Mouse (Mus musculus): Measurements from ENCODE around the gene Rnf215. TPM values are rescaled to one million over a fixed set of nuclear protein-coding genes. Genes with fewer than 3 reads are reported as not detected.
"Not testable (repeated sequence)": the region's sequence is repeated elsewhere in the genome, so short reads cannot be mapped to it uniquely, and the experiment has no call there.

The Rnf215 gene
- total RNA-seq (2021) = 1 to 10 TPM; 3.3 to 4.5 TPM
- long read RNA-seq, experiment 1, partial matches to known transcripts = 0 of 3 reads
- long read RNA-seq, experiment 1, other reads (novel, unspliced or antisense) = 0 of 3 reads
- long read RNA-seq, experiment 2, partial matches to known transcripts = 0 of 3 reads
- long read RNA-seq, experiment 2, other reads (novel, unspliced or antisense) = 1 of 3 reads

DNA sequence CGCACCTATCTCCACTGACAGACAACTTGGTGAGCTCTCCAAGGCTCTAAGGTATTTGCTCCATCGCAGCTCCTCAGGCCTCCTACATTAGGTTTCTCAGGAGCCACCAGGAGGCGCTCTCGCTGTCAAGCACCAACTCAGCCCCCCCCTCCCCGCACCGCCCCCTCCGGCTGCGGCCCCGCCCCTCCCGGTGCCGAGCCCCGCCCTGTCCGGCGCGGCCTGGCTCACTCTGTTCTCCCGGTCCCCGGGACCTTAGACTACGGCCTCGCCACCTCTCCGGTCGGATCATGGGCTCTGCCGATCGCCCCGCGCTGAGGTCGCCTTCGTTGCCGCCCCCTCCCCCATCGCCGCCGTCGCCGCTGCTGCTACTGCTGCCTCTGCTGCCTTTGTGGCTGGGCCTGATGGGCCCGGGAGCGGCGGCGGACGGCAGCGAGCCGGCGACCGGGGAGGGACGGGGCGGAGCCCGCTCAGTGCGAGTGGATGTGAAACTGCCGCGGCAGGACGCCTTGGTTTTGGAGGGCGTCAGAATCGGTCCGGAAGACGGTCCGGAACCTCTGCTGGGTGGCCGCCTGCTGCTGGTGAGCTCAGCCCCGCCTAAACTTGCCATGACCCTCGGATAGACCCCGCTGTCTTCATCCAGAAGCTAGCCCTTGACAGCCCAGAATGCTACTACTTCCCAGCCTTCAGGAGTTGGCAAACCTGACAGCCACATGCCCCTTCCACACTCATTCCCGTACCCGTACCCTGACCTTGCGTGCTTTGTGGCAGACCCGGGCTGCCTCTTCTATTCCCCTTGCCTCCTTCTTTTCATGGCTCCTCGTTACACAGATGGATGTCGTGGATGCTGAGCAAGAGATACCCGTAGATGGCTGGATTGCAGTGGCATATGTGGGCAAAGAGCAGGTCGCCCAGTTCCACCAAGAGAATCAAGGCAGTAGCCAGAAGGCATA, at the start of gene Rnf215:
Rnf215 (plus strand) TSS at position 217 of the 950 bp plus-strand sequence.
- DNase-seq (ENCODE audit: low spot score) = peak; percentile 87

DNA sequence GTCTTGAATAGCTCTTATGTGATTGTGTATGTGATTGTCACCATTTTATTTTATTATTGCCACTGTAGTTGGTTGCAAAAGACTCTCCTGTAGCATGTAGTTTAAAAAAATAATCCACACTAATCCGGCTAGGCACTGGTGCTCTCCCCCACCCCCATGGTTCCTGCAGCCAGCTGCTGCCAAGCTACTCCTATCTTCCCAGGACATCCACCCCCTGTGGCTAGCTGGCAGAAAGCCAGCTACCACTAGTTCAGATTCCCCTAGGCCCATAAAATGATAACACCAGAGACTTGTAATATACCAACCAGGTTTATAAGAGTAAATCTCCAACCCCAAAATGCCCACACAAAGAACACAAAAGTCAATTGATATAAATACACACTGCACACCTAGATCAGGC, 48.8 kb upstream of the Rnf215 start:
- DNase-seq (ENCODE audit: low spot score) = no peak

DNA sequence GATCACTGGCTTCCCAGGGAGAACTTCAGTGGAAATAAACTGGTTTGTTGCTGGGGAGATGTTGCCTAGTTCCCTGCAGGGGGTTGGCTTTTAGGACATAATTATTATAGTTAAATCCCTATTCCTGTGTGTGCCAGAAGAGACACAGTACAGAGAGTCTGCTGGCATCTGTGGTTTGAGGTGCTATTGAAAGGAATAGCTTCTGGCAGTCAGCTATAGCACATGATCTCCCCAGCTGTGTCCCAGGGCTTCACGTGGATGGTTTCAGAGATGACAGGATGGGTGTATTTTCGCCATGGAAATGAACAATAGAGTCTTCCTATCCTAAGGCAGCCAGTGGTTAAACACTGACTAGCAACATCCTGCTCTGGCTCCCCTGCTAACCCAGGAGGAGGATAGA, 47.7 kb upstream of the Rnf215 start:
- no peak for DNase-seq (ENCODE audit: low spot score)

DNA sequence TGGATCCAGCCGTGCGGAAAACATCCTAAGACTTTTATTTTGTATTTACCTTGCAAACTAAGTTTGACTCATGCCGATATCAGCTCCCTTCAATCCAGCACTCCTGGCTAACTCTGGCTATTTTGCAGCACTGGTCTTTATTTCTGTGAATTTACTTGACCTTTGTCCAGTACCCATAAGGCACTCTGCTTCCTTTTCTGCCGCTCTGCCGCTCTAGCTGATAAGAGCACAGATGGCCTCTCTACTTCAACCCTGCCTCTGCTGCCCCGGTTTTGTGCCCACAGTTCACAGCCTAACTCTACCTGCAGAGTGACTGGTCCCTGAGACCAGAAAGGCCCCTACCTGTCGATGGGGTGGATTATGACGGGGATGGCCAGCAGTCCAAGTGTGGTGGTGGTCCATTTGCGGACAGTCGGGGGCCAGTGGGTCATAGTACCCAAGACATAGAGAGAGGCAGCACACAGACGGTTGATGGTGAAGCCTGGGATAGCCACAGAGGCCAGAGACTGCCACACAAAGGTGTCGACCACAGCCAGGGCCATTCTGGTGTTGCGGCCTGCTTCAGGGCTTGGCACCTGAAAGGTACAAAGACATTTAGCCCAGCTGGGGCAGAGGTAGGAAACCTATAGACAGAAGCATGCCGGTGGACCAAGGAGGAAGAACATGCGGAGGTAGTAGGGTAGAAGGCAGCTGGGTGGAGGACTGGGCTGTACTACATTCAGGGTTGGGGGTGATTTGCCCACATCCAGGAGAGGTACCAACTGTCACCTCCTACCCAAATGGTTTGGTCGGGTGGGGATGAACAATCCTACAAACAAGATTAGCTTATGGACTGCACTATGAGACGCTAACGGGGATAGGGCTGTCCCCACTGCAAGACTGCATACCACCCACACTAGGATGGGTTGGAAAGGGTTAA, 41.3 kb upstream of the Rnf215 start:
- DNase-seq (ENCODE audit: low spot score) = no peak

DNA sequence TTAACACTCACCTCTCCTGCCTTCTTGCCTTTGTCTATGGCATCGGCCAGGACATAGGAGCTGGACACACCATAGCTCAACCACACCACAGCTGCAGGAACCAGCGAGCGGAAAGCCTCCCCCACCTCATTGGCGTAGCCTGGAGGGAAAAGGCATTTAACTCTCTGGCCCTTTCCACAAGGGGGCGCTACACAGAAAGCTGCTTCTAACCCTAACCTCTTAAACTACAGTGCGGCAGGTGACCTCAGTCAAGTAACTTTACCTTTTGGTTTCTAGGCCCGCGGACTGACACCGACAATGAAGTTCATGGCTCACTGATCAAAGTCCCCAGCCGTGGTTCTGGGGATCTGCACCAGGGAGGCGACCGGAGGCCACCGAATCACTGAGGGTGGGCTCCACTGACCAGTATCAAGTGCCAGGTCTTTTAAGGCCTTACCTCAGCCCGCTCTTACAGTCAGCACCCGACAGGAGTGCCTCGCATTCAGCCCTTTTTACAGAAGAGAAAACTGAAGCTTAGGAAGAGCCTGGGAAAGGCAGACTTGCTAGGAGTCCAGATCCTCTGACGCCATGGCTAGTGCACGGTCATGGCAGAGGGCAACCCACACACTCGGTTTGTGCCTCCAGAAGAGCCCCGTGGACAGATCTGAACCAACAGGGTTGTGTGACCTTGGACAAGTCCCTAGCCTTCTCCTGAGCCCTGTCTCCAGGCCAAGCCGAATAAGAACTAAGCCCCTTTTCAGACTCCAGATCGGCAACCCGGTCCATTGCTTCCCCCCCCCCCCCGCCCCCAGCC, 40.4 kb upstream of the Rnf215 start:
- peak; percentile 68 for DNase-seq (ENCODE audit: low spot score)

DNA sequence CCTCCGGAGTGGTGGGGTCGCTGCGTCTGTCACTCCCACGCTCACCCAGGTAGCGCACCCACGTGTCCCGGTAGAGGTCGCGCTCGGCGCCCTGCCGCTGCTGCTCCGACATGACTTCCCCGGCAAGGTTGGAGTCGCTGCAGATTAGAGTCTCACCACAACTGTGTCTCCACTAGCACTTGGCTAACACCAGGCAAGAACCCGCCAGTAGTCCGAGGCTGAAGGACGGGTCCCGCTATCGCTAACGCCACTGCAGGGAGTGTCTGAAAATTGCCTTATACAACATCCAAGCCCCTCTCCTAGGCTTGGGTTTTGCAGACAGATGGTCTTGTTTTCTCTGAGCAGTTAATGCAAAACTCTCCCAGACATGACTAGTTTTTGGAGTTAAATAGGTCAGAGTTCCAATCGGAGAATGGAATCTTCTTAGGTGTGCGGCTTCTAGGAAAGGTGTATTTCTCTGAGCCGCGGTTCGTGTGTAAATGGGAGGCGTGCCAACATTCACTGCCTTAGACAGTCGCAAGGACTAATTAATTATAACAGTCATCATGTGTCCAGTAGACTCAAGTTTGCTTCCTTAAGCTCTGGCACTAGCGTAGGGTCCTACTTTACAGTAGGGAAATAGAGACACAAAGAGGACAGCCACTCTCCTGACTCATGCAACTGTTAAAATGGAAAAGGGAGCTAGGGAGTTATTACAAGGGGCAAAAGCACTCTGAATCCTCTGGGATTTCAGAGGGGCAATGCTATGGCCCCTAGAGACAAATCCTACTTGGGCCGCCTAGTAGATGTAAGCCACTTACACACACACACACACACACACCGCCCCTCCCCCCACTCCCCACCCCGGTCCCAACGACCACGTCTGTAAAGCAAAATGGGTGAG, 39.6 kb upstream of the Rnf215 start, which contains the start of gene Mtfp1:
Mtfp1 (minus strand) TSS at position 275 of the 883 bp plus-strand sequence.
- peak; percentile 60 for DNase-seq (ENCODE audit: low spot score)

DNA sequence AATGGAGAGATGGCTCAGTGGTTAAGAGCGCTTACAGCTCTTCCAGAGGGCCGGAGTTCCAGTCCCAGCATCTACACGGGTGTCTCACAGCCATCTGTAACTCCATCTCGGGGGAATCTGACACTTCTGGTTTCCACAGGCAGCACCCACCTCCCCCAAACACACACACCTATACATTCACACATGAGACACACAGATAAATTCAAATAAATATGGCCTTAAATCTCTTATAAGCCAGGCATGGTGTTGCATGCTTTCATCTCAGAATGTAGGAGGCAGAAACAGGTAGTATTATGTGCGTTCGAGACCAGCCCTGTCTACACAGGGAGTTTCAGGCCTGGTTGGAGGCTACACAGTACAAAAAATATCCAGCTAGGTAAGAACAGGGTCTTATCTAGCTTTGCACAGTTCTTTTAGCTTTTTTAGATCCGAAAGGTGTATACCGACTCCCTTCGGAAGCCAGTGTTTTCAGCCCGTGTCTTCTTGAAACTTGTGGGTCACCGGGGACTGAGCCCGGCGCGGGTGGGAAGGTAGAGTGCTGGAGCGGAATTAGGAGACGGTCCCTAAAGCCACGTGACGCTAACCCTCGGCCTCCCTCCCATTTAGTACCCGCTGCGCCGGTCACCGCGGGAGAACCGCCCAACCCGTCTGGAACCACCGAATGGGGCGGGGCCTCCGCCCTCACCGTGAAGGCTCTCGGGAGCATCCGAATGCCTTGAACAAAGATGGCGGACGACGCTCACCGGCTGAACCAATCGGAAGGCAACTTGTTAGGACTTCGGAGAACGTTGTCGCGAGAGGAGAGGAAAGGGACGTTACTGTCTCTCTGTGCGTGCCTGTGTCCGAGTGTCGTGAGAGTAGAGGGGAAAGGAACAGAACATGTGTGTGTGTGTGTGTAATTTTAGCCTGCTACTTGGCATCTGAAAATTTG, 38.7 kb upstream of the Rnf215 start:
- DNase-seq (ENCODE audit: low spot score) = peak; percentile 99

DNA sequence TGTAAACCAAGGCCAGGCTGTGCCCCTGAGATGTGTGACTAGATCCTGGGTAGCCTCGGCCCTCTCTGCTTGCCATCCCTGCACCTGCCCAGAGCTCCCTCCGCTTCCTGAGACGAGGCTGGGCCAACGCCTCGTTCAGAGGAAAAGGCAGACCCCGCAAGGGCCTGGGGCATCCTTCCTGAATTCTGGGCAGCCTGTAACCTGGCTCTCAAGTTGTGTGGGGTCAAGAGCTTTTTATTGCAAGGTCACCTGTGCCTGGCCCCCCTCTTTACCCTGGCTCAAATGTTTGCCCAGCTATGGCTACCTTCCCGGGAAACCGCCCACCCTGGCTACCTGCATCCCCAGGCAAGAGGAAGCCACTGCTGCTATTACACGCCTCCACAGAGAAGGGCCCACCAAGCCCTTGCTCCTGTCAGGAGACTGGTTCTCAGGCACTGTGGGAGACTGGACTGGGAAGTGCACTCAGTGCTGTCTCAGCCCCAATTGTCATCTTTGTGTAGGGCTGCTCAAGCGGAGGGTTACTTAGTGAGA, 37.8 kb upstream of the Rnf215 start:
- DNase-seq (ENCODE audit: low spot score) = no peak

DNA sequence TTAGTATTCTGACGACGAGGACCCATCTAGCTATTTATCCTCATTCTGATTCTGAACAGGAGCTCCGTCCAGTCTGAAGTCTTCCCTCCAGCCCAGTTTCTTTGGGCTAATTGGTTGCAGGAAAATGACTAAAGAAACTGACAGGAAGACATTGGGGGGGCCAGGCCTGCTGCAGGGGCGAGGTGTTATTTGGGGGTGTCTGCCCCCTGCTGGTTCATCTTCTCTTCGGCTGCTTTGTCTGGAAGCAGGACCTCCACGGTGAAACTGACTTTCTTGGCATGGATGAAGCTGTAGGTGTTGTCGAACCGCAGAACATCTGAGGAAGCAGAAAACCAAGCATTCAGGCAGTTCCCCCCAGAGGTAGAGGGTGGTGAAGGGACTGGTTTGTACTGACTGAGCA, 36.9 kb upstream of the Rnf215 start:
- no peak for DNase-seq (ENCODE audit: low spot score)

DNA sequence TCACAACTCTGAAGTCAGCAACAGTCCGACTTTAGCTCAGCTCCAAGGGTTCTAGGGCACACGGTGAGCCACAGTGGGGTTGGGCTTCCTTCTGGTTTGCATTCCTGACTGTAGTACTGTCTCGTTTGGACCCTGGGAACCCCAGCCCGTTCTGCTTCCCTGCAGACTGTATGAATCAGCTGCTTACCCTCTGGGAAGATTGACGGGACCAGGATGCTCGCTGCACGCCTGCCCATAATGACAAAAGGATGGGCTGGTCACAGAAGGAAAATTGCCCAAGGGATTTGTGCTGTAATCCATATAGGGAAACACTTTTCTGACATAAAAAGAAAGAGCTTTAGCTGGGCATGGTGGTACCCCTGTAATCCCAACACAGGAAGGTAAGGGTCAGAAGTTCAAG, 36.2 kb upstream of the Rnf215 start:
- no peak for DNase-seq (ENCODE audit: low spot score)

DNA sequence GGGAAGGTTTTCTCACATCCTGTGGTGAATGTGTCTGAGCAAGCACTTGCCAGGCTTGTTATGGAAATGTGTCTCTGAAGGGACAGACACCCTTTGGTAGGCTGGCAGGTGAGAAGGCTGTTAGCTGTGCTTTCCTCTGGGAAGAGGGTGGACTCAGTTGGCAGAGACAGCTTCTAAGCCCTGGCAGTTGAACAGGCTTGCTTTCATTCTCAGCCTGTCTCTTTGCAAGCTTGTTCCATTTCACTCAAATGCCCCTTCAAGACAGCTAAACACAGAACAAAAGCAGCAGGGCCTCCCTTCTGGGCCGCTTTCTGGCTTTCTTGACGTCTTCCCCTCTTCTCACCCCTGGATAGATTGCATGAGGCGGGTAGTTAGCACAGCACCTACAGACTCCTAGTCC, 35.6 kb upstream of the Rnf215 start:
- no peak for DNase-seq (ENCODE audit: low spot score)

DNA sequence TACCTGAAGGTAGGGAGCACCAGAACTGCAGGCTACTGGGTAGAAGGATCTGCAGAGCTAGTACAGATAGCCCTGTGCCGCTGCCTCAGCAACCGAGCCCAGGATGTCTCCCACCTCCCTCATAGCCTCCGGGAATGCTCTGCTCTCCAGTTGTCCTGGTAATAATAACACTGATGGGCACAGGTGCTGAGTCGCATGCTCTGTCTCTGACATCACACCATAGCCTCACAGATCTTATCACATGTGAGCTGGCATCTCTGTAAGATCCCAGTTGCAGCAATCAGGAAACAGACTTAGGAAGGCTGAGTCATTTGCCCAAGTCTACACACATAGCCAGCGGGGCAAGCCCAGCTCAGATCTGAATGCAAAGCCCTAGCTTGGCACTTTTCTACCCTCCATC, 33.2 kb upstream of the Rnf215 start:
- DNase-seq (ENCODE audit: low spot score) = no peak

DNA sequence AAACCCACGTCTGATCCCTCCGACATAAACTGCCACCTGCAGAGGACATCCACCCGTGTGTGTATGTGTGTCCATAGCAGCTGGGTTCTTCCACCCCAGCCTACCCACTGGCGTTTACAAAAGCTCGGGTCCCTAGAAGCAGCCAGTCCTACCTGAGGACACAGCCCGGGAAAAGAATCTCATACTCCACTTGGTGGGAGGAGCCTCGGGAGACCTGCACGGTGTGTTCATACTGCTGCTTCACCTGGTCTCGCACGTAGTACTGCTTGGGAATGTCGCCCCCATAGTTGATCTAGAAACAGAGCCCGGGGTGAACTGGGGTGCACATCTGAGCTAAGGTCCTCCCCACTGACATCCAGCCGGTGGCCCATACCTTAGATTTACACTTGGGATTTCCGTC, 31.5 kb upstream of the Rnf215 start:
- DNase-seq (ENCODE audit: low spot score) = no peak

DNA sequence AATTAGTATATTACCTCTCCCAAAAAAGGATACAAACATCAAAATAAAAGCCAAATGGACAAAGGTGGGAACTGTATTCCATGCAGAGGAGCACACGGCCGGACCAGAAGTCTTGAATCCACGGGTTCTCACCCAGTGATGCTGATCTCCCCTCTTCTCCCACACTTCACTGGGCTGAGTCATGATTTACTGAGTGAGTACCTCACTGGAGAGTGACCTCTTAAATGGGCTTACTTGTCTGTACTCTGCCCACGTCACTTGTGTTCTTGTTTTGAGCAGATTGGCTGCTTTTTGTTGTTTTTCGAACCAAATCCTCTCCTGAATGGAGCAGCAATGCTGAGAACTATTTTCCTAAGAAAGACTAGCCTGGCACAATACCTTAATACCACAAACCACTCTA, 30.0 kb upstream of the Rnf215 start:
- DNase-seq (ENCODE audit: low spot score) = no peak

DNA sequence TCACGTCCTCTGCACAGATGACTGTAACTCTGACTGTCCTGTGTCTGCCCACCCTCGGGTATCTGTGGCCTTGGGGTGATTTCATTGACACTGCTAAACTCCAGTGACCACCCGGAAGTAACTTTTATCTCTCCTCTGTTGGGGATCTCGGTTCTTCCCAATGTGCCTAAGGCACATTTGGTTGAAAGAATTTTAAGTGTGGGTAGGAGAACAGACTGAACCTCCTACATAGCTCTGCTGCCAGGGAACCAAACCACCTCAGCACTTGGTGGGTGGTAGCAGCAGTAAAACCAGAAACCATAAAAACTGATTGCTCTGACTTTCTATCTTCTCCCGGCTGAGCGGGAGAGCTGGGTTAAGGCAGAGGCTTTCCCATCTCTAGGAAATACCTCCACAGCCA, 29.6 kb upstream of the Rnf215 start:
- DNase-seq (ENCODE audit: low spot score) = no peak

DNA sequence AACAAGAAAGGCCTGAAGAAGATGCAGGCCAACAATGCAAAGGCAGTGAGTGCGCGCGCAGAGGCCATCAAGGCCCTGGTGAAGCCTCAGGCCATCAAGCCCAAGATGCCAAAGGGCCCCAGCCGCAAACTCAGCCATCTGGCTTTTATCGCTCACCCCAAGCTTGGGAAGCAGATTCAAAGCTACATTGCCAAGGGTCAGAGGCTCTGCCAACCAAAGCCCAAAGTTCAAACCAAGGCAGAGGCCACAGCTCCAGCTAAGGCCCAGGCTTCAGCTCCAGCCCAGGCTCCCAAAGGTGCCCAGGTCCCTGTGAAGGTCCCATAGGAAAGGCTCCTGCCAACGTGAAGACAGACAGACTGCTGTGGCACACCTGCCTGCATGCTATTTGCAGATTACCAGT, 27.1 kb upstream of the Rnf215 start:
- not testable (repeated sequence) for DNase-seq (ENCODE audit: low spot score)

DNA sequence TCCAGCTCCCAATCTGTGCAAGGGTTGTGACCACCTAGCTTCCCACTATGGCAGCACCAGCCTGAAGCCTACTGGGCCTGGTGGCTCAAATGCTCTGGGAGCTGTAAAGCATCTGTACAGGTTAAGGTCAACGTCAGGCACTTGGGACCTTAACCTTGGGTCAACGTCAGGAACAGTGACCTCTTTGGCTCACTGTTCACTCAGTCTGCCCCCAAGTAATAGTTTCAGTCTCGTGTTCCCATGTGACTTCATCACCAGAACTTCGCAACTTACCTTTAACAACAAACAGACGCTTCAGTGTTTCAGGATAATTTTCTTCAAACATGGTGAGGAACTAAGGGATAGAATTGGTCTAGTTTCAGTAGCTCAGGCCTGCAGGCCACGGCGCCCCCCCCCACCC, 26.3 kb upstream of the Rnf215 start:
- DNase-seq (ENCODE audit: low spot score) = no peak

DNA sequence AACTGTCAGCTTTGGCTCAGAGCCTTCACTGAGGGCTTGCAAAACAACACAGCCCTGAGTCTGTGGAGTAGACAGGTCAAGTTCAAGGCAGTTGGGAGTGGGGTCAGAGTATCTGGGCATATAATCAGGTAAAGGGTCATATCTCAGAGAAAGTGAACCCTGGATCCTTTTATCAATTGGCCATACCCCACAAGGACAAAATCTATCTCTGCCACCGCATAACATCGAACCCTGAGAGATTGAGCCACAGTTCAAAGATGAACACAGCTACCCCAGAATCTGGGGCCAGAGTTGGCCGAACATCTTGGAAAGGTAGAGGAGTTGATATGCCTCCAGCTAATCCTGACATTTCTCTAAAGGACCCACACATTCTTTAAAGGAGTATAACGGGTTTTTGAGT, 23.0 kb upstream of the Rnf215 start:
- no peak for DNase-seq (ENCODE audit: low spot score)

DNA sequence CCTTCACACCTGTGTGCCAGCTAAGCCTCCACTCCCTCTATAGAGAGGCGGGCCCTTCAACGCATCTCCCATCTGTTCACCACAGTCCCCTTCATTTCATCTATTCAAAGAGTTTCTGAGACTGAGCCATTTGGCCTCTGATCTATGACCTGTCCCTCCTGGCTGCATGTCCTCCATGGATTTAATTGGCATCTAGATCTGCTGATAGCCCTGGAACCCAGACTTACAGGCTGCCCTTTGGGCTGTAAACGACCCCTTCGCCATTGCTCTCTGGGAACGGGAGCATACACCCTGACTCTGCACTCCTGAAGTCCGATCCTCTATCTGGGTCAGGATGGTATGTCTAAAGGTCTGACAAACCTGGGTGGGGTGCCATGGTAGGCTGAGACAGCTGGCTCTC, 22.1 kb upstream of the Rnf215 start:
- no peak for DNase-seq (ENCODE audit: low spot score)
